Mouse (Mus musculus) naive thymus-derived CD4-positive, alpha-beta T cell, adult 2 months (primary cell): ENCODE data around the gene Sarnp.

Experiments used
- DNase-seq: peaks from one replicate; pipeline ENCODE4 v3.0.0-alpha.2; 2011; ENCODE audit warnings: low read depth

The Sarnp gene

DNA sequence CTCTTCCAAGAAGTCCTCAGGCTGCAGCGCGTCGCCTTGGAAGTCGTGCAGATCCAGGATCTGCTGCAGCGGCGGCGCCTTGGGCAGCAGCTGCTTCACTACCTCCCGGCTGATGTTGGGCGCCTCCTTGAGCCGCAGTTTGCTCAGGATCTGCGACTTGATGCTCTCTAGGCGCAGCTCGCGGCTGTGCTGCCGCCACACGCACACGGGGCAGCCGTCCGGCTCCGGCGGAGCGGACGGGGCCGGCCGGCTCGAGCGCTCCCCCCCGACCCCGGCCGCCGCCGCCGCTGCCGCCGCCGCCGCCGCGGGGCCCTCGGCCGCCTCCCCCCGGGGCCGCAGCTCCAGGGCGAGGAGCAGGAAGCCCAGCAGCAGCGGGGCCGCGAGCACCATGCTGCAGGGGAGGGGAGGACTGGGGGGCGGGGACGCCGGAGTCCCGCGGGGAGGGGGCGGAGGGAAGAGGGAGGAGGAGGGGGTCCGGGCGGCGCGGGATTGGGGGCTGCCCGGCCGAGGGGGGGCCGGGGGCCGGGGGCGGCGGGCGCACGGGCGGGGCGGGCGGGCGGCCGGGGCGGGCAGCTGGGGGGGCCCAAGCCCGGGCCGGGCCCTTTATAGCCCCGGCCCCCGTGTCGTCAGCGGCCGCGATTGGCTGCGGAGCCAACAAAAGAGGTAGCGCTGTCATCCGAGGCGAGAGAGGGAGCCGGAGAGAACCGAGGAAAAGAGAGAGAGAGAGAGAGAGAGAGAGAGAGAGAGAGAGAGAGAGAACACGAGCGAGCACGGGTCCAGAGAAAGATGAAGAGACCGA lies 74.4 kb downstream of the Sarnp start, which contains the start of gene Gdf11:
Gene Gdf11, minus strand, starts transcription at position 423 of the 799 bp plus-strand sequence.
- DNase-seq, result peak; percentile 72

DNA sequence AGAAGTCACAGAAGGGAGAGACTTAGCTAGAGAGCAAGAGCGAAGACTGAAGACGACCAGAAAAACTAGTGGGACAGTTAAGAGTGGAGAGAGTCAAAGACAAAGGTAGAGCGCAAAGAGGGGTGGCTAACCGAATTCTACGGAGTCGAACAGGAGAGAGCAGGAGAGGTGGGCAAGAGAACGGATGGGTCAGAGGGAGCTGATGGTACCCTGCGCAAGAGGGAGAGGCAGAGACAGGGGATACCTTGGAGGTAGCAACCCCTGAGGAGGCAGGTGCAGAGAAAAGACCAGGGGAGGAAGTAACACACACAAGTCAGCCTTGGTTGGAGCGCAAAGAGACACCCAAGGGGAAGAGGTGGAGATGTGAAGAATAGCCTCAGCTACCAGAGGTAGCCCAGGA lies 75.1 kb downstream of the Sarnp start:
- DNase-seq, result peak; percentile 60

DNA sequence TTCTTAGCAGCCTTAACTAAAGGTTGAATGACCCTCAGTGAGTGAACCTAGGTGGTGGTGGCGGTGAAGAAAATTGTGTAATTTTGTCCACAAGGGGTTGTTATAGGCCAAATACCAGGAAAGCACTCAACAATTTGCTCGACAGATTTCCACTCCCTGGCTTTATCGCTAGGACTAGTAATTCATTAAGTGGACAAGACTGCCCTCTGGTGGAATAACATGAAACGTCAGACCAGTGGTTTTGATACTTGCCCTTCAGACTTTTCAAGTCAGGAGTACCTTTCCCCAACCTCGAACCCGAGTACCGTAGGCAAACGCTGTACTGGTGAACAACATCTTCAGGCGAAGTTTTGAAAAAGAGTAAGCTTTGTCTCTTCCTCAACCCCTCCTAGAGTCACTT lies 78.3 kb downstream of the Sarnp start:
- peak; percentile 93 for DNase-seq

DNA sequence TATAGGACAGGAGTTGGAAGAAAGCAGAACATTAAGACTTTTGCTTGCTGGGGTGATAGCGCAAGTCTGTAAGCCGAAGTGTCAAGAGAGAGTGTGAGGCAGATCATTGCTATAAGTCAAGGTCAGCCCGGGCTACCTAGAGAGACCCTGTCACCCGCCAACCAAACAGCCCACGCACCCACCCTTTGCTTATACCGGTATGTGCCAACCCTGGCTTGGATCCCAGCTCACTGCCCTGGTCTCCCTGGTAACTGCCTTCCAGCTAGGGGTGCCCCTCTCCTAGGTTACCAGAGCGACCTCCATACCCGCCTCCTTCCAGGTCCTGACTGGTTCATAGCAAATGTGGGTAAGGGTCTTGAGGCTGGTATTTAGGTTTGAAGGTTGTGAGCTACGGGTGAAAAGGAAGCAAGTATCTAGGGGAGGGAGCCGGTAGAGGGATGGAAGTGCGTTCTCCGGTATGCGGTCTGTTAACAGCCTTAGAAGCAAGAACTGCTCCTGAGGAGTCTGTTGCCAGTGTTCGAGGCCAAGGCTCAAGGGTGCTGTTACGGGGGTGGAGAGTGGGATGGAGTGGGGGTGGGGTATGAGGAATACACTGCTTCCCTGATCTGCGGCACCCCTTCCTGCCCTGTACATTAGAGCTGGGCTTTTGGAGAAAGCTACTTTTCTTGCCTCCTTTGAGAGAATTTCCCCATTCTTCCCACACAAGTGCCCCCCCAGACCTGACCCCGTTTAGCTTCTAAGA lies 79.0 kb downstream of the Sarnp start:
- DNase-seq, result no peak

DNA sequence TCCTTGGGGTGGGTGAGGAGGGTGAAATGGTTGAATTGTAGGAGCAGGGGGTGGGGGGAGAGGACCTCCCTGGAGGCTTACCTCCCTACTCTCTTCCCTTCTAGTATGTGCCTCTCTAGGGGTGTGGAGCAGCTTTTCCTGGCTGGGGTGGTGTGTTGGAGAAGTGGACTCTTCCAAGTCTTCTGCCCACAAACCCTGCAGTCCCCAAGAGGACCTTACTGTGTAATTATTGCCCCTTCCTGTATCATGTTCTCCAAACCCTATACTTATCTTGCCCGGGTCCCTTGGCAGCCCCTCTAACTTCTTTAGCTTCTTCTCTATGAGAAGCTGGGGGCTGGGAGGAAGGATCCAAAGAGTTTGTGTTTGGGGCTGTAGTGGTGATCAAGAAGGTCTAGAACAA lies 79.7 kb downstream of the Sarnp start:
- DNase-seq, result no peak

DNA sequence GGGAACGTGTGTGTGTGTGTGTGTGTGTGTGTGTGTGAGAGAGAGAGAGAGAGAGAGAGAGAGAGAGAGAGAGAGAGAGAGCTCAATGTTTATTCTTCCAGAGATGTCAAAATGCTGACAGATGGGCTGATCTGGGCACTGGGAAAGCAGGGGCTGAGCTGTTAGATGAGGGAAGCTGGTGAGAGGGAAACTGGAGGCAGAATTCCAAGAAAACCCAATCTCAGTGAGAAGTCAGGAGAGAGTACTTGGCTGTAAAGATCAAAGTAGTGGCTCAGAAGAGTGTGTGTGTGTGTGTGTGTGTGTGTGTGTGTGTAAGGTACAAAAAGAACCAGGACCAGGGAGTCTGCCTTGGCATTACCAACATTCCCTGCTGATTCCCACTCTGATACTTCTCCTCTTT lies 80.4 kb downstream of the Sarnp start:
- DNase-seq, result no peak

DNA sequence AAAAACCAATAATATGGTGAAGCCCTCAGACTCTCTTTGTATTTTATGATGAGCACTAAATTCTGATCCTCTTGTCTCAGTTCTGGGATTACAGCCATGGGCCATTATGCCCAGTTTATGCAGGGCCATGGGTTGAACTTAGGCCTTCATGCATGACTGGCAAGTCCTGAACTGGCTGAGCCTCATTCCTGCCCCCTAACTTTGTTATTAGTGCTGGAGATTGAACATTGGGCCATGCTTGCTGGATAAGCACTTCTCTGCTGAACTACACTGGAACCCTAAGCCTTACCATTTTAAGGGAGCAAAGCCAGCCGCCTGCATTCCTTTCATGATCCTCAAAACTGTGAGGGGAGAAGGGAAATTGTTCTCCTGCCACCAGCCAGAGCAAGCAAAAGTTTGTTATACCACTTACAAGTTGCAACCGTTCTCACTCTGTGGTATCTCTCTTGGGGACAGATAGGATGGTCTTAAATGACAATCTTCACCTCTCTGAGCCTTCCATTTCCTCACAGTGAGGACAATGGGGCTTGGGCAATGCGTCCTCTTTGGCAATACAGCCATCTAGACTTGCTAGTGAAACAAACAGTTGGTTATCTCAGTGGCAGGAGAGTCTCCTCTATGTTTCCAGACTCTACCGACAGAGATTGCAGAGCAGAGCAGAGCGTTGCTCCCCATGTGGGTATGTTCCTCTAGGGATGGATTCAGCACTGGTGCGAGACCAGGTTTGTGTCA lies 82.8 kb downstream of the Sarnp start:
- no peak for DNase-seq

DNA sequence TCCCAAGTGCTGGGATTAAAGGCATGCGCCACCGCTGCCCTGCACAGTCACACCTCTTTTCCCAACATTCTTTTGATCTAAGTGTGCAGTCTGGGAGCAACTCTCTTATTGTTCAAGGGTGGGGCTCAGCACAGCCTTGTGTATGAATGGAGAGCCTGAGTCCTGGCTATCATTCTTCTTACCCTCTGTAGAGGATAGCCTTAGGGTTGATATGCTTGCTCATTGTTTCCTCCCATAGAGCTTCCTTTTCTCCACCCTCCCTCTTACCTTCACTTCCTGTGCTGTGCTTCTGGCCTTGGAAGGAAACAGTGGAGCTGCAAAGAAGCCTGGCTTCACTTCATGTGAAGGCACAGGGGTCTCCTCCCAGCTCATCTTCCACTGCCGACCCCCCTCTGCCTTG lies 83.6 kb downstream of the Sarnp start, which contains the start of gene Cd63:
Gene Cd63, plus strand, starts transcription at position 292 of the 400 bp plus-strand sequence.
- DNase-seq, result no peak

DNA sequence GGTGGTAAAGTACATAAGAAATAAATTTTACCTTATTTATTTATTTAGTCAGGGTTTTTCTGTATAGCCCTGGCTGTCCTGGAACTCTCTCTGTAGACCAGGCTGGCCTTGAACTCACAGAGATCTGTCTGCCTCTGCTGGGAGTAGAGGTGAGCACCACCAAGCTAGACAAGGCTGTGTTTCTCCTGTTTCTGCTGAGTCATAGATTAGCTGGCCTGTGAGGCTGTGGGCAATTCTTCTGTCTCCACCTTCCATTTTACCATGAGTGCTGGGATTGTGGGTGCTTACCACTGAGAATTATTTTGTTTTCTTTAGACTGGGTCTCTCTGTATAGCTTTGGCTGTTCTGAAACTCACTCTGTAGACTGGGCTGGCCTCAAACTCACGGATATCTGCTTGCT lies 84.3 kb downstream of the Sarnp start:
- DNase-seq, result no peak

DNA sequence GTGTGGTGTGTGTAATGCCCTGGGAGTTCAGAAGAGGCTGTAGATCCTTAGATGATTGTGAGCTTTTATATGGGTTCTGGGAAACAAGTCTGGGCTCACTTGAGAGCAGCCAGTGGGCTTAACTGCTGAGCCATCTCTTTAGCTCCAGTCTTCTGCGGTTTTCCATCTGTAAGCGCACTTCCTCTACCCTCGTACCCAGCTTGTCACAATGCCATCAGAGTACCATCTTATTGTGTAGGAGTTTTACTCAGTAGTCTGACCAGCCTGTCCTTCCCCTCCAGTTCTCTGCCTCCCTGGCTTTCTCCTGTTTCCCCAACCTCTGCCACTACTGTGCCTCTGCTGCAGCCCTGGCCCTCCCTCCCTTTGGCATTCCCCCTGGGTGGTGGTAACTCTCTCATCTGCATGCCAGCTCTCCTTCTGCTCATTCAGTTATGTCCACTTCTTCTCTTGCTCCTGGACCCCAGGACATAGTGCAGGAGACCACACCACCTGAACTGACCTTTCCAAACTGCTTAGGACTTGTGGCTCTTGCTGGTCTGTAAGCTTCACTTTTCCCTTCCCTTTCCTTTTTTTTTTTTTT lies 85.4 kb downstream of the Sarnp start:
- DNase-seq, result no peak

DNA sequence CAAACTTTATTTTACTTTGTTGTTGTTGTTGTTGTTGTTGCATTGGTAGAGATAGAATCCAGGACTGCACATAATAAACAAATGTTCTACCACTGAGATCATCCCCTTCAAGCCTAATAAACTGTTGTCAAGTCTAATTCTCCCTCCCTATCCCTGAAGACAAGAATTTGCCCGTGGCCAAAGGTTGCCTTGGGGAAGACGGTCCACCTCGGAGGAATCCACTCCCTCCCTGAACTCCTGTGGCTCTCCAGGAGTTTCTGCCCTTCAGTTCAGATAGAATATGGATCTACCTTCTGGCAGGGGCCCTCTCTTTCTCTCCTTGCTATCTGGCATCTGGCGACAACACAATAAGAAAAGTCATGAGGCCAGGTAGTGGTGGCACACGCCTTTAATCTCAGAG lies 87.7 kb downstream of the Sarnp start:
- DNase-seq, result no peak

DNA sequence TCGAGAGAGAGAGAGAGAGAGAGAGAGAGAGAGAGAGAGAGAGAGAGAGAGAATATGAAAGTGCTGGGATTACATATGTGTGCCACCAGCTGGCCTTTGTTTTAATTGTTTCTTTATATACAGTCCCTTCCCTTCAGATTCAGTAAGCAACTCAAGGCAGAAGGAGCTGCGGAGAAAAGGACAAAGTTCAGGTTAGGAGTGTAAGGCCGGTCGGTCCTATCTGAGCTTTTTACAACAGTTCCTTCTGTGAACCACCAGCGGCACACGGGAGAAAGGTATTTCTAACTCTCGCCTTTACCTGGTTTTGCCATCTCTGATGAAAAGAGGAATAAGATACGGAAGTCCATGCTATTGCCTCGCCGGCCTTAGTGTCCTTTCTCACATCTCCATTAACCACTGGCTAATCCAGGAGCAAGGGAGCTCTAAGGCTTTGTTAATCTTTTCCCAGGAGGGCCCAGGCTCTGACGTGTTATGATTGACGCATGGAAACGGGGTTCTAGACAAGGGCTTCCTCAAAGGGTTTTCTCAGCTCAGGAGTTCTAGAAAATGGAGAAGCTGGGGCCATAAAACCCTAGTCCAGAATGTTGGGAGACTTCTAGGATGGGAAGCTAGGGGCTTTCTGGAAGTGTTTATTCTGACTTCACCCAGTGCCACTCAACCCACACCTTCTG lies 91.8 kb downstream of the Sarnp start:
- DNase-seq, result no peak

DNA sequence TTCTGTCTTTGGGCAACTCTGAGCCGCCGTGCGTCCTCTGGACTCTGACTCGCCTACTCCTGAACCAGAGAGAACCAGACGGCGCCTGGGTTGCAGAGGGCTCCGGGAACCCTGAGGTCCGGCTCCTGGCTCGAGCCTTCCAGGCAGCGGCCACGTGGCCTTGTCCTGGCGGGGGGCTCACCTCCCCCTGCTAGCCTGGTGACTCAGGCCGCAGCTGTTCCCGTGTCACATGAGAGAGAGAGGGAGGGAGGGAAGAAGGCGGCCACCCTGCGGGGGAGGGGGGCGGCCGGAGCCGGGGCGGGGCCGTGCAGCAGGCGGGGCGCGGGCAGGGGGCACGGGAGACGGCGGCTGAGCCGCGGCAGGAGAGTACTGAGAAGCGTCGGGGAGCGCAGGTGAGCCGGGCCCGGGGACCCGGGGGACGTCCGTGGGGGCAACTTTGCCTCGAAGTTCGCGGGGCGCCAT lies 92.5 kb downstream of the Sarnp start:
- no peak for DNase-seq

DNA sequence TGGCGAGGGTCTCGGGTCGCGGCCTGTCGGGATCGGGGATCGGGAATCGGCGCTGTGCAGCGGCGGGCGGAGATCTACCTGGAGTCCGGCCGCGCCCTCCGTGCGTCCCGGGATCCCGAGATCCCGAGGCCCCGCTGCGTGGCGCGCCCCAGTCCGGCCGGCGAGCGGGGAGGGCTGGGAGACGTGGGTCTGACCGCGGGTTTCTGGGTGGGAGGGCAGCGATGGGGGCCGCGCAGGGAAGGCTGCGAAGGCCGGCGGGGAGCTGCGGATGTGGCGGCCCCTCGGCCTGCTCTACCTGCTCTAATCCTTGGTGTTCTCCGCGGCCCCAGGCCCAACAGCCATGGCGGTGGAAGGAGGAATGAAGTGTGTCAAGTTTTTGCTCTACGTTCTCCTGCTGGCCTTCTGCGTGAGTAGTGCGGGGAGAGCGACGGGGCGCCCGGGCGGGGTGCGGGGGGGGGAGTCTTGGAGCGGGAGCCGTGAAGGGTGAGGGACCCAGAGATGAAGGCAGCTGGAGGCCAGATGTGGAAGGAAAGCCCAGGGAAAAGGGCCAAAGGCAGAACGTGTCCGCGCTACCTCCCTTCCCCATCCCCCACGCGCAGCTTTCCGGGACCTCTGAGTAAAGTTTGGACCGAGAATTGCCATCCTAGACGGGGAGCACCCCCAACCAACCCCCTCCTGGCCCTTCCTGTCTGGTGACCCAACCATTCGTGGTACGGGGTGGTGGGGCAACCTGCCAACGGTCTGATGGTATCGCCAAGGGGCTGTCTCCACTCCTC lies 93.1 kb downstream of the Sarnp start:
- no peak for DNase-seq

DNA sequence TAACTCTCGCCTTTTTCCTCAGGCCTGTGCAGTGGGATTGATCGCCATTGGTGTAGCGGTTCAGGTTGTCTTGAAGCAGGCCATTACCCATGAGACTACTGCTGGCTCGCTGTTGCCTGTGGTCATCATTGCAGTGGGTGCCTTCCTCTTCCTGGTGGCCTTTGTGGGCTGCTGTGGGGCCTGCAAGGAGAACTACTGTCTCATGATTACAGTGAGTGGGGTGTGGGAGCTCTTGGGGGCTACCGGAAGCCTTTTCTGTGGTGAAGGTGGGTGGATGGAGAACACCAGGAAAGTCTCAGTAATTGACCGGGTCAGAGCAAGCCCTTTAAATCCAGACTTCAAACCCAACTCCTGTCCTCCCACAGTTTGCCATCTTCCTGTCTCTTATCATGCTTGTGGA lies 94.3 kb downstream of the Sarnp start:
- DNase-seq, result no peak

DNA sequence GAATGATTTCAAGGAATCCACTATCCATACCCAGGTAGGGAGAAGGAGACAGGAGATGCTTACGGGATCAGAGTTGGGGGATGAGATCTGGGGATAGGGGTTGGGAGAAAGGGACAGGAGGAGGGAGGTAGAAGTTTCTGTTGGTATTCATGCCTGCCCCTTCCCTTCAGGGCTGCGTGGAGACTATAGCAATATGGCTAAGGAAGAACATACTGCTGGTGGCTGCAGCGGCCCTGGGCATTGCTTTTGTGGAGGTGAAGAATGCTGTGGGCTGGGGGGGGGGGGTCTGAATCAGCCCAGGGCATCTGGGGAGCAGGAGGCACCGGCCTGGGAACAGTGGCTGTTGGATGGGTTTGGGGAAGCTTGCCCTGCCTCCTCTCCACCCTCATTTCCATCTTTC lies 95.1 kb downstream of the Sarnp start:
- DNase-seq, result no peak

DNA sequence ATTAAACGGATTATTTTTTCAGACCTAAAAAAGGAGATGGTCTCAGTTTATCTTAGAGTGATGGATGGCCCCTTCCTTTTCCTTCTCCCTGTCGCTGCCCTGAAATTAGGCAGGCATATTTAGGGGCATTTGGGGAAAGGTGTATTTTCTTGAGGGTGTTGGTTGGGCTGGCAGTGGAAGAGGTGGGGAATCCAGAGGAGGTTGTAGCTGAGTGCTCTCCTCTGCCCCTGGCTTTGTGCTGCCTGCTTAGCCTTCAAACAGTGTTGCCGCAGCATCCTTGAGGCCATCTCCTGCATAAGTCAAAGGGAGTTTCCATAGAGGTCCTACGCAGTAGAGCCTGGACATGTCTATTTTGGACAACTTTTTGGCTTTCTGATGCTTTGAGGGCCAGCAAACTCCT lies 95.7 kb downstream of the Sarnp start:
- DNase-seq, result no peak

DNA sequence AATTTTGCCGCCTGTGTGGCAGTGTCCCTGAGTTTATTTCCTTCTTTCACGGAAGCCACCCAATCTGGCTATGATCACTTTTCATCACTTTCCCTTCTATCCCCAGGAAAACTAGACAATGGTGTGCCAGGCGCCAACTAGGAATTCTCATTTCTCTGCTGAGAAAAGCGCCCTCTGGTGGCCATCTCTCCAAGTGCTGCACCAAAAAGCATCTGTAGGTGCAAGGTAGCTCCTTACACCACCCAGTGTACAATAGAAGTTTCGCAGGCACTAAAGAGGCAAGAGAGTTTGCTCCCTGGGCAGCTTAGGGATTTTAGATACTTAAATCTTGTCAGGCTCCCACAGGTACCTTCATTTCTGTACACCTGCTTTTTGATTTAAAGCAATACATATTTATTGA lies 96.1 kb downstream of the Sarnp start:
- peak; percentile 90 for DNase-seq

DNA sequence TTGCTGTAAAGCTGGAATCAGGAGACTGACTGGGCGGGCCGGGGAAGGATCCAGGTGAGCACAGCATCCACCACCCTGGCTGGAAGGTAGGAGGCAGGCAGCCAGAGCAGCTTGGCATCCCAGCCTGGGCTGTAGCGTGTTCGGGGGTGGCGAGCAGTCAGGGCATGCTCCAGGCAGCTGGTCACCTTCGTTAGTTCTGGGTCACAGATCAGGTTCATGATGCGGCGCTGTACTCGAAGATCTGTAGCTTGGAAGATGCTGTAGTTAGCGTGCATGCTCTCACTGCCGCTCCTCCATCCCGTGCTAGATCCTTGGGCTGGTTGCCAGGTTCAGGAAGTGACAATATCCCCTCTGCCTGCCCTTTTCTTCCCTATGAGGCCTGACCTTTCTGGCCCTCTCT lies 96.6 kb downstream of the Sarnp start:
- DNase-seq, result no peak

DNA sequence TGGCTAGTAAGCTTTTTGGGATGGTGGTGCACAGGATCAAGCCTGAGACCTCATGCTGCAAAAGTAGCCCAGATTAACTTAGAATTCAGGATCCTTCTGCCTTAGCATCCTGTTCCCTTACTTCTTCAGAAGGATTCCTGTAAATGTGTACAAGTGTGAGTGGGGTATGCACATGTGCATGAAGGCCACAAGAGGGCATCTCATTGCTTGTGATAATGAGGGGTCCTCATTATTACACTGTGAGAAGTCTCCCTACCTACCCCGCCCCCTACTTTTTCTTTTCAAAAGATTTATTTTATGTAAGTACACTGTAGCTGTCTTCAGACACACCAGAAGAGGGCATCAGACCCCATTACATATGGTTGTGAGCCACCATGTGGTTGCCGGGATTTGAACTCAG lies 98.4 kb downstream of the Sarnp start:
- no peak for DNase-seq

DNA sequence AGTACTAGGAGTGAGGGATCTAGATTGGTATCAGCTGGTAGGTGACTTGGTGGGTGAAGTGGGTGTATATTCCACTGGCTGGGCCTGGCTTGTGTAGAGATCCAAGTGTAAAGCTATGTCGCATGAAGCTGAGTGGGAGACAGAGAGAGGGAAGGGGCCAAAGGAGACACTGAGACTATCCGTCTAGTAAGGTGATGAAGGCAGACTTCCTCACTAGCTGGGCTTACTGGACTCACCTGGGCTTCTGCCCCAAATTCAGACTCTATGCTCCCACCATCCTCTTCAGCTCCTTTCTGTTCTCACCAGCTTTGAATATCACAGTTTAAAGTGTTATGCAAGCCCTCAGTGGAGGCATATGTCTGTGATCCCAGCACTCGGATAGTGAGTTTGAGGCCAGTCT lies 99.5 kb downstream of the Sarnp start:
- no peak for DNase-seq
